Mouse (Mus musculus): ENCODE measurements at regions not wholly inside any gene's neighbourhood (a gene's known extent, or its start where the extent isn't known, plus 50 kb on each side); places are given as distances from the start of the nearest gene placed in this dataset.

DNA sequence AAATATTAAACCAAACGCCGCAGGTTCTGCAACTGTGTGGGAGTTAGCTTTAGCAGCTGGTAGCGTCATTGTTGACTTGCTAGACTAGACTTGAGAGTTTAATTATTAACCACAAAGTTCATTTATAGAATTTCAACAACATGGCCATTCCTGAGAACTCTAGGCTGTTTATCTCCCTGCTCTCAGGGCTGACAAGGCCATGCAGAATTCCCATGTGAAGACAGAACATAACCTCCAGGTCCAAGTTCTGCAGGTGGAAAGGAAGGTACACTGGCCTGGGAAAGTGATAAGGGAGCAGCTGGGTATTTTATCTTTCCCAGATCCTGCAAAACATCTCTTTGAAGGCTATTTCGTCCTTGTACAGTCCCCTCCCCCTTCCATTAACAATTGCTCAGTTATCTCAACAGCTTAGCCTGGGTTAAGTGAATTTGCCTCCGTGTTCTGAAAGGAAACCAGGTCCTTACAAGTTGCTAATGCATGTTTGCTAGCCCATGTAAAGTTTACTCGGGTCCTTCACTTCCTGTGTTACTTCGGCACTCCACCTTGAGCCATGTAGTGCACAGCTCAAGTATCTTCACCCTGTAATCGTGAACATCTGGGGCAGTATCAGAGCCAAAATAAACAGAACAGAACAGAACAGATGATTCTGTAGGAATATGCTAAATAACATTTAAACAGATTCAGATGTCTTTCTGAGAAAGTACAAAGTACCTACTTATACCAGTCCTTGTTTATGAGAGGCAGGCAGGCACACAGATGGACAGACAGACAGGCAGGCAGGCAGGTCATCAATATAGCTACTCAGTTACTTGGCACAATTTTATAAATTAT is 537.0 kb upstream of the N6amt1 start:
- Histone ChIP-seq H3K4me1 (ENCODE audit: control insufficient read depth, insufficient read depth, low read length) (no peaks in the 10 kb centered on the region), H3K27me3 (ENCODE audit: control insufficient read depth, insufficient read depth, low read length) (no peaks in the 10 kb centered on the region), H3K27ac (ENCODE audit: insufficient read depth, low read length) (no peak overlapping the region), H3K4me3 (replicated peaks; ENCODE audit: insufficient read depth, low read depth, low read length) (no peak overlapping the region)
- TF ChIP-seq POLR2A (IDR thresholded peaks at IDR 0.05; ENCODE audit: borderline replicate concordance, insufficient read depth, low read length) (no peak), CTCF (IDR thresholded peaks at IDR 0.05; ENCODE audit: borderline replicate concordance, insufficient read depth, low read depth, low read length) (no peak)
- 79% methylated on average over 8 of the region's 8 CpGs for WGBS
- DNase-seq: no peak

DNA sequence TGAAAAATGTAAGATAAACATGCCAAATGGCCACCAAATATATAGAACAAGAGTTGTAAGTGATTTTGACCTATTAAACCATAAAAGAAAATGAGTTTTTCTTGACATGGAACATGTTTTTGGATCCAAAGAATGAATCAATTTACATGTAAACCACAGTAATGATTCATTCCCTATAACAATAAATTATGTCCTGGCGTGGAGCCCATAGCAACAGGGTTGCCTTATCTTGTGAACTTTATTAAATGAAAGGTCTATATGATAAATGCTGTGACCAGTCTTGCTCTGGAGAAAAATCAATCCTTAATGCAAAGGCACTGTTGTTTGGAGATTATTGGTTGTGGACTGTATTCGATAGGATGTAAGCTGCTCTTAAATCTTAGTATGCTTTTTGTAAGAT is 538.0 kb upstream of the N6amt1 start:
- WGBS: 91% methylated on average over 2 of the region's 2 CpGs
- no peak for DNase-seq

DNA sequence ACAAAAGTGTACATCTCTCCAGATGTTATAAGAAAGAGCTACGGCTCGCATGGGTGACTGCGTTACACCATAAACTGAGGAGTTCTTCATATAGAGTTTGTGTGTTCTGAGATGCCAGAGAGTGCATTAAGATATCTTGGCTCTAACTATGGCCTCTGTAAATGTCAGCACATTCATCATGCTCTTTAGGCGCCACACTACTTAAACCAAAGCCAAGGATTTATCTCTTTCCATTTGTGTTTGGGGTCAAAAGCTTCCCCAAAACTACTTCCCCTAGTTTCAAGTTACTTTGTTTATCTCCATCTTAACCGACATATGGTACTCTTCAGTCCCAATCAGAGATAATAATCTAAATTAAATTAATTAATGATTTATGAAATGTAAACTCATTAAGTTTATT is 541.3 kb upstream of the N6amt1 start:
- 88% methylated on average over 5 of the region's 5 CpGs for WGBS
- no peak for DNase-seq

More for the DNA sequence above, 538.0 kb upstream of the N6amt1 start:
- H3K4me3 ChIP-seq (replicated peaks; ENCODE audit: insufficient read depth, low read depth, low read length): no peak overlapping the region
- no peak overlapping the region for H3K27ac ChIP-seq (ENCODE audit: insufficient read depth, low read length)
- H3K4me1 ChIP-seq (ENCODE audit: control insufficient read depth, insufficient read depth, low read length): no peaks in the 10 kb centered on the region
- H3K27me3 ChIP-seq (ENCODE audit: control insufficient read depth, insufficient read depth, low read length): no peaks in the 10 kb centered on the region
- TF ChIP-seq POLR2A (IDR thresholded peaks at IDR 0.05; ENCODE audit: borderline replicate concordance, insufficient read depth, low read length) (no peak), CTCF (IDR thresholded peaks at IDR 0.05; ENCODE audit: borderline replicate concordance, insufficient read depth, low read depth, low read length) (no peak)

DNA sequence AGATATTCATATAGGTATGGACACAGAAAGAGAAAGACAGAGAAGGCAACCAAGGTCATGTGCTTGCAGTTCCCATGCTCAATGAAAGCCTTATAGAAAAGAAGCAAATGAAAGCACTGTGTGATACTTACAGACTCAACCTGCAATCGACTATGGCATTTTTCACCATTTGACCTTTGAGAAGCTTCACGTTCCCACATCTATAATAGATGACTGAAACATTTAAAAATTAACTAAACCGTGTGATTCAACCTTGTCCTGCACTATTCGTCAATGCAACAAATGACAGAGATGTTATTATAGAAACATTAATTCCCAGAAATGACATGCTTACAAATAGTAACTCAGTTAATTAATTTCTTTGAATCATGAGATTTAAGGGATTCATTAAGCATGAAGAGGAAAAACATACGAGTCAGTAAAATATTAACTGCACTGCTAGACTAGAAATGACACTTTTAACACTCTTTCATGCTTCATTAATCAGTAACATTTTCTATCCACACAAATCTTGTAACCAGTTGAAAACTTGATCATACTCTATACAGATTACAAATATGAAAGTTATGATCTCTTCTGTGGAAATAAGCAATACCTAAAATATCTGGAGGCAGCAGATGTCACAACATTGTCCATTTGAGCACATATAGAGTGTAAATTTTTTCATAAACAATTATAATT is 545.2 kb upstream of the N6amt1 start:
- DNase-seq: no peak
- Histone ChIP-seq H3K27ac (ENCODE audit: insufficient read depth, low read length) (no peak overlapping the region), H3K4me3 (replicated peaks; ENCODE audit: insufficient read depth, low read depth, low read length) (no peak overlapping the region), H3K4me1 (ENCODE audit: control insufficient read depth, insufficient read depth, low read length) (no peaks in the 10 kb centered on the region), H3K27me3 (ENCODE audit: control insufficient read depth, insufficient read depth, low read length) (no peaks in the 10 kb centered on the region)
- TF ChIP-seq CTCF (IDR thresholded peaks at IDR 0.05; ENCODE audit: borderline replicate concordance, insufficient read depth, low read depth, low read length) (no peak), POLR2A (IDR thresholded peaks at IDR 0.05; ENCODE audit: borderline replicate concordance, insufficient read depth, low read length) (no peak)
- WGBS: 80% methylated on average over 5 of the region's 5 CpGs

More for the DNA sequence above, 541.3 kb upstream of the N6amt1 start:
- H3K4me3 ChIP-seq (replicated peaks; ENCODE audit: insufficient read depth, low read depth, low read length): no peak overlapping the region
- H3K4me1 ChIP-seq (ENCODE audit: control insufficient read depth, insufficient read depth, low read length): no peaks in the 10 kb centered on the region
- no peaks in the 10 kb centered on the region for H3K27me3 ChIP-seq (ENCODE audit: control insufficient read depth, insufficient read depth, low read length)
- no peak for TF ChIP-seq CTCF (IDR thresholded peaks at IDR 0.05; ENCODE audit: borderline replicate concordance, insufficient read depth, low read depth, low read length)
- TF ChIP-seq POLR2A (IDR thresholded peaks at IDR 0.05; ENCODE audit: borderline replicate concordance, insufficient read depth, low read length): no peak
- H3K27ac ChIP-seq (ENCODE audit: insufficient read depth, low read length): no peak overlapping the region

DNA sequence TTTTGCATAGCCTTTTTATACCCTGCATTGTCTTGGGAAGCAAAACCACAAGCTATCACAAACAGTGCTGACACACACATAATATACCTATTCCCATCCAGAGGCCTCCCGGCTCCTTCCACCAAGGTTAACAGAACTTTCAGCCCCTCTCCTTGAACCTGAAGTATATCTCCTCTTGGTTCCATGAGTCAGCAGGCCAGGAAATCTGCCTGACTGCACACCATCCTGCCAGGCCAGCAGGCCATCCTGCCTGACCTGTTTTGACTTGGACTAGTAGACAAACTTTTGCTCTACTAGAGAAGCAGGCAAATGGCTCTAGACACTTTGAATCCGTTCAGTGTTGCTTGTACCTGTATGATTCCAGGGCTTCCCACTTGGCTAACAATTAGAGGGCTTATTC is 547.6 kb upstream of the N6amt1 start:
- no peak overlapping the region for H3K27ac ChIP-seq (ENCODE audit: insufficient read depth, low read length)
- no peaks in the 10 kb centered on the region for H3K4me1 ChIP-seq (ENCODE audit: control insufficient read depth, insufficient read depth, low read length)
- no peaks in the 10 kb centered on the region for H3K27me3 ChIP-seq (ENCODE audit: control insufficient read depth, insufficient read depth, low read length)
- 84% methylated on average over 2 of the region's 2 CpGs for WGBS
- H3K4me3 ChIP-seq (replicated peaks; ENCODE audit: insufficient read depth, low read depth, low read length): no peak overlapping the region
- TF ChIP-seq POLR2A (IDR thresholded peaks at IDR 0.05; ENCODE audit: borderline replicate concordance, insufficient read depth, low read length) (no peak), CTCF (IDR thresholded peaks at IDR 0.05; ENCODE audit: borderline replicate concordance, insufficient read depth, low read depth, low read length) (no peak)
- DNase-seq: no peak

DNA sequence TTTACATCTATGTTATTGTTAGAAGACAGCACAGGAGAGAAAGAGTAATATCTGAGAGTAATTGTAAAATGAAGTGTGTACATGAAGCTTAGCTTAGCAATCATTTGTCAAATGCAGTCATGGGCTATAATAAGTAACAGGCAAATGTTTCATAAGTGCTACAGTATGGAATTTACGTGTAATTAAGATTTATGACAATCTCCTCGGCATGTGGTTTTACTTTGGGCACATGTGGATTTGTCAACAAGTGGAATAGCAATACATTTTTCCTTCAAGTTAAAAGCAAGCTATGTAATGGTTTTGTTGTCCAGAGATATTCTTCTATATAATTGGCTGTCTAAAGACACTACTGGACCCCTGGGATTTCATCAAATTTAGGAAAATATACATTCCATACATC is 577.9 kb upstream of the N6amt1 start:
- Histone ChIP-seq H3K27ac (ENCODE audit: insufficient read depth, low read length) (no peak overlapping the region), H3K4me1 (ENCODE audit: control insufficient read depth, insufficient read depth, low read length) (no peaks in the 10 kb centered on the region), H3K27me3 (ENCODE audit: control insufficient read depth, insufficient read depth, low read length) (no peaks in the 10 kb centered on the region), H3K4me3 (replicated peaks; ENCODE audit: insufficient read depth, low read depth, low read length) (no peak overlapping the region)
- WGBS: 89% methylated on average over 2 of the region's 2 CpGs
- TF ChIP-seq CTCF (IDR thresholded peaks at IDR 0.05; ENCODE audit: borderline replicate concordance, insufficient read depth, low read depth, low read length) (no peak), POLR2A (IDR thresholded peaks at IDR 0.05; ENCODE audit: borderline replicate concordance, insufficient read depth, low read length) (no peak)
- DNase-seq: no peak

DNA sequence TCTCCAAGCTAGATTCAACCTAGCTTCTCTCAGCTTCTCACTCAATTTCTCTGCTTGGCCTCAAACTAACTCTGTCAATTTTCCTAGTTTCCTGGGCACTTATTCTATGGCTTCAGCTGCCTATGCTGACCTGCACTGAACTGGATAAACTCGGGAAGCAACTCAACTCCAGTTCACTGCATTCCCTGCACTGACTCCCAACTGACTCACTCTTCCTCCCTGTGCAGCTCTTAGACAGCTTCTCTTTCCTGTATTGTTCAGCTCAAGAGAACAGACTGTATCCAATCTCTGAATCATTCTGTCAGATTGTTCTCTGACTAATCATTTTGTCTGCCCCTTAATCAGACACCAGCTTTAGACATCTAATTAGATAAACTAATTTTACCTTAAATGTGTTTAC is 581.4 kb upstream of the N6amt1 start:
- WGBS: 55% methylated on average over 1 of the region's 1 CpGs
- H3K4me3 ChIP-seq (replicated peaks; ENCODE audit: insufficient read depth, low read depth, low read length): no peak overlapping the region
- no peaks in the 10 kb centered on the region for H3K4me1 ChIP-seq (ENCODE audit: control insufficient read depth, insufficient read depth, low read length)
- H3K27ac ChIP-seq (ENCODE audit: insufficient read depth, low read length): no peak overlapping the region
- no peak for DNase-seq
- TF ChIP-seq POLR2A (IDR thresholded peaks at IDR 0.05; ENCODE audit: borderline replicate concordance, insufficient read depth, low read length) (no peak), CTCF (IDR thresholded peaks at IDR 0.05; ENCODE audit: borderline replicate concordance, insufficient read depth, low read depth, low read length) (no peak)
- H3K27me3 ChIP-seq (ENCODE audit: control insufficient read depth, insufficient read depth, low read length): no peaks in the 10 kb centered on the region

DNA sequence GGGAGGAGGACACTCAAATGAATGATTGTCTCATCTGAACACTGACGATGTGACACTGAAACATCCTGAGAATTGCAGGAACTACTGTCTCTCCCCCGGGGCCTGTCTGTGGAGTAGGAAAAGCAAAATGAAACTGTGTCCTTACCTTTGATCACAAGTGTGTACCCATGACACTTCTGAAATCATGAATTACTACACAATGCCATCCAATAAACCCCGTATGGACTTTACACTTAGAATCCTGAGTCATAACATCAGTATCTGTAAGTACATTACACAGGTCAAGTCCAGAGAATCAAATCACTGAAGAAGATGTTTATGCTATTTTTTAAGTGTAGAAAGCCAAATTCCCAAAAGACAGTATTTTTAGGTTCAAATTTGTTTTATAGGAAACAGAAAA is 585.1 kb upstream of the N6amt1 start:
- Histone ChIP-seq H3K27ac (ENCODE audit: insufficient read depth, low read length) (no peak overlapping the region), H3K4me1 (ENCODE audit: control insufficient read depth, insufficient read depth, low read length) (no peaks in the 10 kb centered on the region), H3K4me3 (replicated peaks; ENCODE audit: insufficient read depth, low read depth, low read length) (no peak overlapping the region), H3K27me3 (ENCODE audit: control insufficient read depth, insufficient read depth, low read length) (no peaks in the 10 kb centered on the region)
- TF ChIP-seq CTCF (IDR thresholded peaks at IDR 0.05; ENCODE audit: borderline replicate concordance, insufficient read depth, low read depth, low read length) (no peak), POLR2A (IDR thresholded peaks at IDR 0.05; ENCODE audit: borderline replicate concordance, insufficient read depth, low read length) (no peak)
- WGBS: 92% methylated on average over 3 of the region's 3 CpGs
- no peak for DNase-seq
